Mouse (Mus musculus) megakaryocyte, embryonic 14.5 days (primary cell): ENCODE data around the gene Ly6g6e. TPM values are rescaled to one million over a fixed set of nuclear protein-coding genes. Genes with fewer than 3 reads are reported as not detected.
"Not testable (repeated sequence)": the region's sequence is repeated elsewhere in the genome, so short reads cannot be mapped to it uniquely, and the experiment has no call there.

ENCODE experiments used
- H3K27me3 ChIP-seq: replicated peaks from 2 replicates; pipeline ENCODE3; 2012; ENCODE audit warnings: inconsistent platforms
- H3K36me3 ChIP-seq: replicated peaks from 2 replicates; pipeline ENCODE3; 2012; ENCODE audit warnings: low read length, inconsistent platforms, mixed read lengths
- H3K4me1 ChIP-seq: 2 replicates; pipeline ENCODE4 v1.6.1; 2012; ENCODE audit warnings: inconsistent platforms
- H3K4me3 ChIP-seq: replicated peaks from 2 replicates; pipeline ENCODE3; 2012; ENCODE audit warnings: moderate library complexity, mild to moderate bottlenecking, inconsistent platforms
- H3K9me3 ChIP-seq: 2 replicates; pipeline ENCODE4 v1.6.1; 2012; ENCODE audit warnings: inconsistent platforms
- FLI1 ChIP-seq: IDR thresholded peaks from 2 replicates; pipeline ENCODE4 v1.6.1; 2012; ENCODE audit warnings: low read length, inconsistent platforms, mixed read lengths
- GATA1 ChIP-seq: IDR thresholded peaks from 3 replicates; pipeline ENCODE4 v1.6.1; 2012; ENCODE audit warnings: mixed read lengths, low read length, inconsistent platforms, borderline replicate concordance
- polyA plus RNA-seq: library from polyadenylated mRNA; stranded (reverse); fragments of >175 nt; gene quantifications from 2 replicates; pipeline ENCODE4 v1.2.3, GENCODE M21; 2012; ENCODE audit warnings: low replicate concordance; ENCODE audit not compliant: insufficient read depth

Gene Ly6g6e
- polyA plus RNA-seq, 1 experiment = not detected

DNA sequence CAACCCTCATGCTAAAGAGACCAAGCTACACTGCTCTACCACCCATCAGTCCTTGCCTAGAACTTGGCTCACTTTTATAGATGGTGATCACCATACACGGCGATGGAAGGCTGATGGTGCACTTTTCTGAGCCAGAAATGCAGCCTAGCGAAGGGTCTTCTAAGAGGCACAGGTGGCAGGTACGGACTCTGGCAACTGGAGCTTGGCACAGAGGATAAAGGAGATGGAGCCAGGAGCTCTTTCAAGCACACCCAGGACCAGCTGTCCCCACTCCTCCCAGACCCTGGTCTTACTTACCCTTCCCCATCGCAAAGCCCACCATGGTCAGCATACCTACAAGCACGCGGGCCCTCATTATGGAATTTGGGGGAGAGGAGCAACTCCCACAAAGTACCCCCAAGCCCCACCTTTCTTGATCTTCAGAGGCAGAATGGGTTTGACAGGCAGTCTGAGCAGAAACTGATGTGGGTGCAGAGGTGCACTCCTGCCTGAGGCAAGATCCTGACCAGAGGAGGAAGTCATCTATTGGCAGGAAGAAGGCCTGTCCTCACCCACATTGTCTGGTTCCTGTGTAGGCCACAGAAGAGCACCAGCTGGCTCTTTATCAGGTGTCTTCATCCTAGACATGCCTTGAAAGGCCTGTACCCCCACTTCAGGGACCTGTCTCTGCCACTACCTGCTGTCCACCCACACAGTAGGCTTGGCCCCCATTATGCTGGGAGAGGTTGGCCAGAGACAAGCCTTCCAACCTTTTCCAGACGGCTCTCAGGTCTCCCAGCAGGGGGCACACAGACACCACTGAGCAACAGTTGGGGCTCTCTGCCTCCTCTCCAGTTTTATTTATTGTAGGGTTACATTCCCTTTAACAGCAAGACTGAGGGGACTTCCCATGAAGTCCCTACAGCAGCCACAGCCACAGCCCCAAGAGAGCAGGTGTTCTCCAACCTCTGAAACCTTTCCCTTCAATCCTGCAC lies 38.6 kb downstream of the Ly6g6e start, which contains the start of gene Ly6g5b:
Ly6g5b (minus strand) TSS at position 383 of the 974 bp plus-strand sequence.
- Histone ChIP-seq H3K27me3 (peaks cover 26% of the 10 kb centered on the region), H3K9me3 (no peaks in the 10 kb centered on the region), H3K36me3 (peaks cover 59% of the 10 kb centered on the region), H3K4me3 (peak within 1 kb of the TSS; percentile 11), H3K4me1 (peaks cover 72% of the 10 kb centered on the region)
- no peak for TF ChIP-seq GATA1
- no peak for TF ChIP-seq FLI1

DNA sequence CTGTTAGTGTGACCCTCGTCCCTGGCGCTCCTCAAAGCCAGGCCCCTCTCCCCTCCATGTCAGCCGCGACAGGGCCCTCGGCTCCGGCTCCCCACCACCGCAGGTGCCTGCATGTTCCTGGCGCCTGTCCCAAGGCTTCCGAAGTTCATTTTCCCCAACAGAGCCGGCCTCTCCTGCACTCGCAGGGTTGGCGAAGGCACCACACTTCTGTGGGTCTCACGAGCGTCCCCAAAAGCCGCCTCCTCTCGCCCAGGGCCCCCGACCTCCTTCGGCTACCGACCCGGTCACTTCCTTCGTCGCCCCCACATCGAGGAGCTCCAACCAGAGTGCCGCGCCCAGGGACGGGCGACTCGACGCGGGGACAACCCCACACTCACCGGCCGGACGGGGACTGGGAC lies 44.0 kb downstream of the Ly6g6e start:
- peak overlapping the region; percentile 99 for H3K4me3 ChIP-seq
- no peaks in the 10 kb centered on the region for H3K9me3 ChIP-seq
- TF ChIP-seq GATA1 (no peak), FLI1 (no peak)
- H3K4me1 ChIP-seq = peaks cover 57% of the 10 kb centered on the region
- H3K36me3 ChIP-seq = peaks cover 61% of the 10 kb centered on the region
- no peaks in the 10 kb centered on the region for H3K27me3 ChIP-seq

DNA sequence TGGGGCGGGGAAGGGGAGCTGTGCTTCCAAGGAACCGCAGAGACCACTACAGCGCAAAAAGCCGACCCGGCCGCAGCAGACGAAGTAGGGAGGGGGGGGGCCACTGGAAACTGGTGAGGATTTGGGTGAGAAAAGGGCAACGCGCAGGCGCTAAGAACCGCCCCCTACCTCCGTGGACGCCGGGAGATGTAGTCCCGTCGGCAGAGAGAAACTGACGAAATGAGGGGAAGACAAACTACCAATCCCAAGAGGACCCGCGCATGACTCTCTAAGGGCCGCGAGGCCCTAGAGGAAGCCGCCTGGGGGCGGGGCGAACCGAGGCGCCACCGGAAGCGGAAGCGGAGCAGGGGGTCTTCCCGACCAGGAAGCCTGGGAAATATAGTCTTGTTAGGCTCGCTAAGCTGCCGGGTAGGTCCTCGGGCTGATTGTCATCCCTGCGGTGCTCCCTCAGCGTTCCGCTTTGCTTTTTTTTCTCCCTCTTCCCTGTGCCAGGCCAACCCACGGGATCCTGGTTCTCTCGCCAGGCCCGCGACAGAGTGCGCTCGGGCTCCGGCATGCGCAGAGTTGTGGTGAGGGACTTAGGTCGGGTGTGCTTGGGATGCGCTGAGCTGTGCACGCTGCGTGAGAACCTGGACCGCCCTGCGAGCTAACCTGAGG lies 44.6 kb downstream of the Ly6g6e start, which contains the start of gene Gpank1:
Gpank1 (plus strand) TSS at position 313 of the 657 bp plus-strand sequence.
- TF ChIP-seq GATA1 (no peak), FLI1 (peak; percentile 64; the same call in 1 of the 2 replicates)
- H3K4me3 ChIP-seq = peak within 1 kb of the TSS; percentile 99
- peaks cover 56% of the 10 kb centered on the region for H3K36me3 ChIP-seq
- no peaks in the 10 kb centered on the region for H3K9me3 ChIP-seq
- no peaks in the 10 kb centered on the region for H3K27me3 ChIP-seq
- H3K4me1 ChIP-seq = peaks cover 56% of the 10 kb centered on the region

DNA sequence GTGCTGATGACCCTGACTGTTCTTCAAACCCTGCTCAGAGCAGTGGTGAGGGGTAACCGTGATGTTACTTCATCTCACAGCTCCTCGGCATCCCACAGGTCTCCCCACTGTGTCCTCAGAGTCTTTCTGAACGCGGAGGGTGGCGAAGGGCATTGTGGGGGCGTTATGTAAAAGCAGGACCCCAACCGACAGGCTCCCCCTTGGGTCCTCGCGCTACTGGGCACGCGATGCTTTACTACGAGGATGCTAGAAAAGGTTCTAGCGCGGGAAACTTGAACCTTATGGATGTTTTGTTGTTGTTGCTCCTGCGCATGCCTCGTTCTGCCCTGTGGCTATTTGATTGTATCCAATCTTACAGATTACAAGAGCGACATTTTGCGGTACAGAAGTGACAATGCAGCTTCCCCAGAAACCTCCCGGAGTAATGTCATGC lies 45.2 kb downstream of the Ly6g6e start, which contains the start of gene Csnk2b:
Csnk2b (minus strand) TSS at position 183 of the 433 bp plus-strand sequence.
- peak within 1 kb of the TSS; percentile 99 for H3K4me3 ChIP-seq
- peaks cover 61% of the 10 kb centered on the region for H3K4me1 ChIP-seq
- no peak; the same call in 1 of the 2 replicates for TF ChIP-seq FLI1
- TF ChIP-seq GATA1 = no peak
- peaks cover 51% of the 10 kb centered on the region for H3K36me3 ChIP-seq
- no peaks in the 10 kb centered on the region for H3K27me3 ChIP-seq
- H3K9me3 ChIP-seq = no peaks in the 10 kb centered on the region

DNA sequence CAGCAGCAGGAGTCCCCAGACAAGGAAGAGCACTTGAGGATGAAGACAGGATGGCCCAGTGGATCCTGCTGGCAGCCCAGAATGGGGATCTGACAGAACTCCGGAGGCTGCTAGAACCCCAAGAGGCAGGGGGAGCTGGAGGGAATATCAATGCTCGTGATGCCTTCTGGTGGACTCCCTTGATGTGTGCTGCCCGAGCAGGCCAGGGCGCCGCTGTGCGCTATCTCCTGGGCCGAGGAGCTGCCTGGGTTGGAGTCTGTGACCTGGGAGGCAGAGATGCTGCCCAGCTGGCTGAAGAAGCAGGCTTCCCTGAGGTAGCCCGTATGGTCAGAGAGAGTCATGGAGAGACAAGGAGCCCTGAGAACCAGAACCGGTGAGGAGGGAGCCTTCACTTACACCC lies 46.6 kb downstream of the Ly6g6e start:
- H3K36me3 ChIP-seq = peaks cover 47% of the 10 kb centered on the region
- H3K4me3 ChIP-seq, H3K9me3 ChIP-seq, H3K27me3 ChIP-seq: not testable (repeated sequence)
- peaks cover 64% of the 10 kb centered on the region for H3K4me1 ChIP-seq

DNA sequence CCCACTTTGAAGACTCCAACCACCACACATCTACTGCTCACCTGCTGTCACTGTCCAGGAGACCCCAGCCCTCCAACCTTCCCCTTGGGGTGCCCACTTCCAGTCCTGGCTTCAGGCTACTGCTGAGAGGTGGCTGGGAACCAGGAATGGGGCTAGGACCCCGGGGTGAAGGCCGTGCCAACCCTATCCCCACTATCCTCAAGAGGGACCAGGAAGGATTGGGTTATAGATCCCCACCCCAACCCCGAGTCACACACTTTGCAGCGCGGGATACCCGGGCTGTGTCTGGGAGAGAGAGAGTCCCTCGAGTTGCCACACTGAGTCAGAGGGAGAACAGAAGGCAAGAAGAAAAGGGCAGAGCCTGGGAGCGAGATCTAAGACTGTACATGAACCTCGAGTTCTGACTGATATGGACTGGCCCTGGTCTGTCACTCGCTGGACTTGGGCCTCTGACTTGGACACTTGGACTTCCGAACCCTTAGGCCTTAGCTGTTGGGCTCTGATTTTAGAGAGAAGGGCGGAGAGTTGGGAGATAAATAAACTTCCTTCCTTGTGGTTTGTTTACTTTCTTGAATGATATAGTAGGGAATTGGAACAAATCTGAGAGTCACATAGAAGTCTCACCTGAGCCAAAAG lies 47.7 kb downstream of the Ly6g6e start:
- H3K9me3 ChIP-seq, H3K4me3 ChIP-seq, H3K27me3 ChIP-seq: not testable (repeated sequence)
- Histone ChIP-seq H3K4me1 (peaks cover 71% of the 10 kb centered on the region), H3K36me3 (peaks cover 48% of the 10 kb centered on the region)

DNA sequence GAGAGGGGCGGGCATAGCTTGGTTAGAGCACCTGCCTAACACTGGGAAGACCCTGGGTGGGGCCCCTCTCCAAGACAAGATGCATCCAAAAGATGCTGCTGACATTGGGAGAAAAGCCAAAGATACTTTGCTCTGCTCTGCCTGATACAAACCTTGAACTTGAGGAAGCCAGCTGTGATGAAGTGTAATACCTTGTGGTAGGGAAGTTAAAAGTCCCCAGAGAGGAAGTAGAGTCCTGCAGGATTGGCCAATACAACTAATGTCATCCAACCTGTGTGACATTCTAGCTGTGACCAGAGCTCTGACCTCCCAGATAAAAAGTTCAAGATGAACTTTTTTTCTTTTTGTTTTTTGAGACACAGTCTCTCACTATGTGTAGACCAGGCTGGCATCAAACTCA lies 48.4 kb downstream of the Ly6g6e start:
- Histone ChIP-seq H3K9me3 (no peaks in the 10 kb centered on the region), H3K4me1 (peaks cover 69% of the 10 kb centered on the region), H3K36me3 (peaks cover 46% of the 10 kb centered on the region), H3K27me3 (no peaks in the 10 kb centered on the region), H3K4me3 (peak overlapping the region; percentile 96)
- no peak for TF ChIP-seq GATA1
- no peak for TF ChIP-seq FLI1

DNA sequence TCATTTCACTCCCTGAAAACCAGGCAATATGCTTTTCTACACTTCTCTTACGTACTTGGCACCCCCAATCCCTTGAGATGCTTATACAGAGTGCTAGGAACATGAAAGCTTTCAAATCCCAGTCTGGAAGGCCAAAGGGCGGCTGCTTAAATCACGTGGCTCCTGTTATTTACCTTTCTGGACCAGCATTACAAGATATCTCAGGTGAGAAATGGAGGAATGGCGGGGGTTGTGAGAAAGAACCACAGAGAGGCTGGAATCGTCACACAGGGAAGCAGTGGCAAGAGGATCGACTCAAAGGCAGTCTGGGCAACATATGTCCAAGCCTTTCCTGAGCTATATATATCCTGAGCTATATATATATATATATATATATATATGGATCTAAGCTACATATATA lies 48.9 kb downstream of the Ly6g6e start:
- no peaks in the 10 kb centered on the region for H3K9me3 ChIP-seq
- no peak for TF ChIP-seq GATA1
- no peak for TF ChIP-seq FLI1
- H3K27me3 ChIP-seq = no peaks in the 10 kb centered on the region
- H3K4me1 ChIP-seq = peaks cover 69% of the 10 kb centered on the region
- peak overlapping the region; percentile 96 for H3K4me3 ChIP-seq
- H3K36me3 ChIP-seq = peaks cover 50% of the 10 kb centered on the region

DNA sequence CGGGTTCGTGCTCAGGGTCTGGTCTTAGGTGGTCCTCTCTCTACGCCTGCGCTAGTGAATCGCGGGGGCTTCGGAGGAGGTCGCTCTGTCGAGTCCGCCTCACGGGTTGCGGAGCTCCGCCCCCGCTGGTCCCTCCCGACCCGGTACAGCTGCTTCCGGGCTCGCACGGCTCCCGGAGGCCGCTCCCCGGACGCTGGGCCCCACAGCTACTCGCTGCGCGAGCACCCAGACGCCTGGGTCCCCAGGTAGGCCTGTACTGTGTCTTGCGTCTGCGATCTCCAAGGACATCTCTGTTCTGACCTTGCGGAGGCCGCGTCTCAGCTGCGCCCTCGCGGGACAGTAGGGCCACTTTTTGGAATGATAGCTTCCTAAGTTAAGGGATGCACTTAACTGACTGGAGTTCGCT lies 49.5 kb downstream of the Ly6g6e start, which contains the start of gene D17H6S53E:
D17H6S53E (plus strand) TSS at position 168 of the 406 bp plus-strand sequence.
- no peaks in the 10 kb centered on the region for H3K27me3 ChIP-seq
- TF ChIP-seq GATA1 = no peak
- TF ChIP-seq FLI1 = no peak; the same call in 1 of the 2 replicates
- H3K4me1 ChIP-seq = peaks cover 74% of the 10 kb centered on the region
- peak within 1 kb of the TSS; percentile 96 for H3K4me3 ChIP-seq
- no peaks in the 10 kb centered on the region for H3K9me3 ChIP-seq
- peaks cover 56% of the 10 kb centered on the region for H3K36me3 ChIP-seq

DNA sequence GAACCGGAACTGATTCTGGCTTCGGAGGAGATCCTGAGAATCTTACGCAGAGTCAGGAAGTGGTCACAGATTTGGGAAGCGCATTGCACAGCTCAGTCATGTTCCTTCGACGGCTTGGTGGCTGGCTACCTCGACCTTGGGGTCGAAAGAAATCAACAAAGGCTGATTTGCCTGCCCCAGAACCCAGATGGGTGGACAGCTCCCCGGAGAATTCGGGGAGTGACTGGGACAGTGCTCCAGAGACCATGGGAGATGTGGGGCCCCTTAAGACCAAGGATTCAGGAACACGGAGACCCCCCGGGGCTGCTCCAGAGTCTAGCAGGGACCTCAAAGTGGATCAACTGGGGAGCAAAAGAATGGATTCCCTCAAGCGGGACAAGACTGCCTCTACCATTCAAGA lies 50.3 kb downstream of the Ly6g6e start:
- Histone ChIP-seq H3K4me3 (peak overlapping the region; percentile 96), H3K9me3 (no peaks in the 10 kb centered on the region), H3K4me1 (peaks cover 76% of the 10 kb centered on the region), H3K36me3 (peaks cover 59% of the 10 kb centered on the region), H3K27me3 (no peaks in the 10 kb centered on the region)
- TF ChIP-seq FLI1 = no peak
- TF ChIP-seq GATA1 = no peak

Other genes starting within 250 kb of the Ly6g6e start
- 44.3 and 85.0 TPM in 2 replicates for gene Stk19, start 240.0 kb upstream of the Ly6g6e start, polyA plus RNA-seq
- 61.9 and 137 TPM in 2 replicates for gene Dxo, start 239.9 kb upstream of the Ly6g6e start, polyA plus RNA-seq
- gene Skiv2l, start 226.7 kb upstream of the Ly6g6e start, polyA plus RNA-seq = 25.1 and 27.6 TPM in 2 replicates
- 67.5 and 220 TPM in 2 replicates for gene Nelfe, start 226.5 kb upstream of the Ly6g6e start, polyA plus RNA-seq
- 0.54 TPM in 1 of 2 replicates, not detected in the other for gene Cfb, start 214.4 kb upstream of the Ly6g6e start, polyA plus RNA-seq
- 6.7 and 15.4 TPM in 2 replicates for gene Zbtb12, start 197.4 kb upstream of the Ly6g6e start, polyA plus RNA-seq
- not detected in 2 replicates for gene Gm20547, start 194.9 kb upstream of the Ly6g6e start, polyA plus RNA-seq
- 3.0 and 6.0 TPM in 2 replicates for gene C2, start 178.6 kb upstream of the Ly6g6e start, polyA plus RNA-seq
- gene Ehmt2, start 178.4 kb upstream of the Ly6g6e start, polyA plus RNA-seq = 356 and 543 TPM in 2 replicates
- gene Slc44a4, start 162.4 kb upstream of the Ly6g6e start, polyA plus RNA-seq = not detected in 2 replicates
- gene Neu1, start 145.6 kb upstream of the Ly6g6e start, polyA plus RNA-seq = 12.4 and 41.3 TPM in 2 replicates
- 4.5 and 7.2 TPM in 2 replicates for gene Hspa1b, start 117.7 kb upstream of the Ly6g6e start, polyA plus RNA-seq
- gene Gm20481, start 107.0 kb upstream of the Ly6g6e start, polyA plus RNA-seq = not detected in 2 replicates
- gene Hspa1a, start 104.7 kb upstream of the Ly6g6e start, polyA plus RNA-seq = 1.5 and 2.0 TPM in 2 replicates
- not detected in 2 replicates for gene Hspa1l, start 104.2 kb upstream of the Ly6g6e start, polyA plus RNA-seq
- gene Lsm2, start 95.0 kb upstream of the Ly6g6e start, polyA plus RNA-seq = 64.3 and 95.0 TPM in 2 replicates
- 188 and 650 TPM in 2 replicates for gene Vars, start 75.9 kb upstream of the Ly6g6e start, polyA plus RNA-seq
- gene Vwa7, start 60.3 kb upstream of the Ly6g6e start, polyA plus RNA-seq = 0.38 and 0.40 TPM in 2 replicates
- 4.1 and 5.4 TPM in 2 replicates for gene Sapcd1, start 48.9 kb upstream of the Ly6g6e start, polyA plus RNA-seq
- 10.5 and 10.9 TPM in 2 replicates for gene Msh5, start 30.2 kb upstream of the Ly6g6e start, polyA plus RNA-seq
- gene Clic1, start 26.9 kb upstream of the Ly6g6e start, polyA plus RNA-seq = 244 and 373 TPM in 2 replicates
- gene Ddah2, start 17.9 kb upstream of the Ly6g6e start, polyA plus RNA-seq = 30.5 and 36.5 TPM in 2 replicates
- 14.8 and 15.5 TPM in 2 replicates for gene Ly6g6c, start 11.5 kb upstream of the Ly6g6e start, polyA plus RNA-seq
- 53.5 and 66.3 TPM in 2 replicates for gene Mpig6b, start 10.7 kb upstream of the Ly6g6e start, polyA plus RNA-seq
- 79.9 and 106 TPM in 2 replicates for gene Ly6g6d, start 1.2 kb downstream of the Ly6g6e start, polyA plus RNA-seq
- 517 and 745 TPM in 2 replicates for gene Ly6g6f, start 8.7 kb downstream of the Ly6g6e start, polyA plus RNA-seq
- 211 and 290 TPM in 2 replicates for gene Abhd16a, start 12.4 kb downstream of the Ly6g6e start, polyA plus RNA-seq
- not detected in 2 replicates for gene Ly6g5c, start 31.4 kb downstream of the Ly6g6e start, polyA plus RNA-seq
- 0.23 TPM in 1 of 2 replicates, not detected in the other for gene Ly6g5b, start 38.5 kb downstream of the Ly6g6e start, polyA plus RNA-seq
- gene Gpank1, start 44.6 kb downstream of the Ly6g6e start, polyA plus RNA-seq = 46.5 and 57.4 TPM in 2 replicates
- gene Csnk2b, start 45.2 kb downstream of the Ly6g6e start, polyA plus RNA-seq = 75.6 and 82.2 TPM in 2 replicates
- 3.2 and 6.1 TPM in 2 replicates for gene D17H6S53E, start 49.5 kb downstream of the Ly6g6e start, polyA plus RNA-seq
- not detected in 2 replicates for gene Apom, start 55.1 kb downstream of the Ly6g6e start, polyA plus RNA-seq
- gene Bag6, start 58.3 kb downstream of the Ly6g6e start, polyA plus RNA-seq = 613 and 1,584 TPM in 2 replicates
- 1,080 and 3,273 TPM in 2 replicates for gene Prrc2a, start 88.0 kb downstream of the Ly6g6e start, polyA plus RNA-seq
- gene Aif1, start 99.2 kb downstream of the Ly6g6e start, polyA plus RNA-seq = 2.5 and 22.3 TPM in 2 replicates
- gene Lst1, start 111.5 kb downstream of the Ly6g6e start, polyA plus RNA-seq = 5.9 and 24.8 TPM in 2 replicates
- gene Ltb, start 117.5 kb downstream of the Ly6g6e start, polyA plus RNA-seq = 12.1 TPM in 1 of 2 replicates, not detected in the other
- gene Tnf, start 125.1 kb downstream of the Ly6g6e start, polyA plus RNA-seq = 2.9 and 3.5 TPM in 2 replicates
- gene Lta, start 128.4 kb downstream of the Ly6g6e start, polyA plus RNA-seq = 0.85 TPM in 1 of 2 replicates, not detected in the other
- not detected in 2 replicates for gene Gm16181, start 143.9 kb downstream of the Ly6g6e start, polyA plus RNA-seq
- gene Atp6v1g2, start 156.8 kb downstream of the Ly6g6e start, polyA plus RNA-seq = 0.86 TPM in 1 of 2 replicates, not detected in the other
- gene Nfkbil1, start 158.9 kb downstream of the Ly6g6e start, polyA plus RNA-seq = 31.8 and 57.1 TPM in 2 replicates
- gene Ddx39b, start 164.8 kb downstream of the Ly6g6e start, polyA plus RNA-seq = 83.5 and 158 TPM in 2 replicates
- 170 and 362 TPM in 2 replicates for gene H2-D1, start 185.8 kb downstream of the Ly6g6e start, polyA plus RNA-seq
- gene H2-Q1, start 243.5 kb downstream of the Ly6g6e start, polyA plus RNA-seq = 1.5 and 7.3 TPM in 2 replicates